Mouse (Mus musculus): ENCODE data around the gene Cerk. TPM values are rescaled to one million over a fixed set of nuclear protein-coding genes. Genes with fewer than 3 reads are reported as not detected.

Gene Cerk
- total and polyA plus RNA-seq, 3 experiments, result 2.5 to 10.3 (median 4.4) TPM

- no peak for DNase-seq (ENCODE audit: extremely low read depth)
- dilution Hi-C loops (cut with MboI; ENCODE audit: extremely low pct_ligation_motif_present, extremely low pct_unique_long_range_greater_than_20kb, low sequenced_read_pairs) (no loop called here), in situ Hi-C loops (cut with MboI; ENCODE audit: low pct_ligation_motif_present, low pct_unique_long_range_greater_than_20kb, low sequenced_read_pairs) (no loop called here)
- Histone ChIP-seq H3K4me2 (ENCODE audit: insufficient read depth, low read depth, poor library complexity, severe bottlenecking) (no peak overlapping the region), H3K9me3 (replicated peaks; ENCODE audit: low read length) (no peaks in the 10 kb centered on the region), H3K27ac (ENCODE audit: insufficient read depth, low read depth) (no peak overlapping the region), H3K27me3 (replicated peaks) (peaks cover 20% of the 10 kb centered on the region), H3K79me2 (replicated peaks; ENCODE audit: control insufficient read depth, extremely low read depth, insufficient read depth, poor library complexity, severe bottlenecking) (no peaks in the 10 kb centered on the region), H3K36me3 (replicated peaks in 1 of 2; ENCODE audit: control insufficient read depth in 1 of 2, insufficient read depth in 1 of 2, low read length in 1 of 2) (no peaks in the 10 kb centered on the region), H3K4me1 (ENCODE audit: control insufficient read depth in 1 of 2, insufficient read depth in 2 of 2) (peaks cover 5 to 35% of the 10 kb centered on the region in 2 experiments; a peak in 2 of 4 replicates), H3K4me3 (replicated peaks in 1 of 3; ENCODE audit: low read depth in 2 of 3, low read length in 2 of 3, poor library complexity in 1 of 3) (no peak overlapping the region), H3K9ac (ENCODE audit: insufficient read depth, low read depth) (no peak overlapping the region)
- TF ChIP-seq NRF1 (IDR thresholded peaks at IDR 0.05; ENCODE audit: low read depth, low read length) (no peak), RCOR1 (conservative IDR thresholded peaks at IDR 0.05; ENCODE audit: low read depth, low read length) (no peak), EP300 (IDR thresholded peaks at IDR 0.05; ENCODE audit: low read length) (no peak), POLR2A (IDR thresholded peaks at IDR 0.05; ENCODE audit: low read depth, low read length) (no peak), CHD2 (IDR thresholded peaks at IDR 0.05; ENCODE audit: low read length) (no peak), MEF2A (IDR thresholded peaks at IDR 0.05; ENCODE audit: borderline replicate concordance, low read depth, low read length) (no peak), POLR2AphosphoS2 (IDR thresholded peaks at IDR 0.05; ENCODE audit: low read depth, low read length) (no peak), SIN3A (IDR thresholded peaks at IDR 0.05; ENCODE audit: low read length) (no peak), TBP (conservative IDR thresholded peaks at IDR 0.05; ENCODE audit: low read depth, low read length) (no peak), JUN (IDR thresholded peaks at IDR 0.05; ENCODE audit: insufficient read depth, low read depth, low read length) (no peak), USF1 (IDR thresholded peaks at IDR 0.05; ENCODE audit: low read depth, low read length) (no peak), USF2 (conservative IDR thresholded peaks at IDR 0.05; ENCODE audit: low read depth, low read length) (no peak), MAFK (IDR thresholded peaks at IDR 0.05; ENCODE audit: insufficient replicate concordance, low read length) (no peak), KAT2A (IDR thresholded peaks at IDR 0.05; ENCODE audit: insufficient replicate concordance, low read length) (no peak), UBTF (IDR thresholded peaks at IDR 0.05; ENCODE audit: low read depth, low read length) (no peak)
Observed at GRCm38 (mm10) chr15:86109245-86109644, 76.7 kb downstream of the Cerk start.

GRCm38 (mm10) chr15:86107831-86108471 is 78.0 kb downstream of the Cerk start:
- in situ Hi-C loops (cut with MboI; ENCODE audit: low pct_ligation_motif_present, low pct_unique_long_range_greater_than_20kb, low sequenced_read_pairs) (no loop called here), dilution Hi-C loops (cut with MboI; ENCODE audit: extremely low pct_ligation_motif_present, extremely low pct_unique_long_range_greater_than_20kb, low sequenced_read_pairs) (no loop called here)
- DNase-seq (ENCODE audit: extremely low read depth), result no peak
- no peak overlapping the region for H3K4me3 ChIP-seq (replicated peaks in 1 of 3; ENCODE audit: low read depth in 2 of 3, low read length in 2 of 3, poor library complexity in 1 of 3)
- no peak overlapping the region for H3K27ac ChIP-seq (ENCODE audit: insufficient read depth, low read depth)
- H3K27me3 ChIP-seq (replicated peaks), result peaks cover 24% of the 10 kb centered on the region
- no peaks in the 10 kb centered on the region for H3K9me3 ChIP-seq (replicated peaks; ENCODE audit: low read length)
- H3K4me2 ChIP-seq (ENCODE audit: insufficient read depth, low read depth, poor library complexity, severe bottlenecking), result no peak overlapping the region
- no peak overlapping the region for H3K9ac ChIP-seq (ENCODE audit: insufficient read depth, low read depth)
- H3K36me3 ChIP-seq (replicated peaks in 1 of 2; ENCODE audit: control insufficient read depth in 1 of 2, insufficient read depth in 1 of 2, low read length in 1 of 2), result no peaks in the 10 kb centered on the region
- TF ChIP-seq POLR2AphosphoS2 (IDR thresholded peaks at IDR 0.05; ENCODE audit: low read depth, low read length) (no peak), NRF1 (IDR thresholded peaks at IDR 0.05; ENCODE audit: low read depth, low read length) (no peak), JUN (IDR thresholded peaks at IDR 0.05; ENCODE audit: insufficient read depth, low read depth, low read length) (no peak), PAX5 (IDR thresholded peaks at IDR 0.05; ENCODE audit: low read length) (no peak), ZC3H11A (IDR thresholded peaks at IDR 0.05; ENCODE audit: low read depth, low read length) (no peak), MEF2A (IDR thresholded peaks at IDR 0.05; ENCODE audit: borderline replicate concordance, low read depth, low read length) (no peak), SIN3A (IDR thresholded peaks at IDR 0.05; ENCODE audit: low read length) (no peak), GABPA (IDR thresholded peaks at IDR 0.05; ENCODE audit: insufficient replicate concordance, low read depth, low read length) (no peak), EP300 (IDR thresholded peaks at IDR 0.05; ENCODE audit: low read length) (no peak), RAD21 (IDR thresholded peaks at IDR 0.05; ENCODE audit: low read depth, low read length) (no peak), MAX (IDR thresholded peaks at IDR 0.05; ENCODE audit: low read length) (no peak), USF1 (IDR thresholded peaks at IDR 0.05; ENCODE audit: low read depth, low read length) (no peak), HCFC1 (IDR thresholded peaks at IDR 0.05; ENCODE audit: low read depth, low read length) (no peak), USF2 (conservative IDR thresholded peaks at IDR 0.05; ENCODE audit: low read depth, low read length) (no peak), NELFE (IDR thresholded peaks at IDR 0.05; ENCODE audit: low read depth, low read length) (no peak), ZMIZ1 (IDR thresholded peaks at IDR 0.05; ENCODE audit: low read depth, low read length) (no peak), ZNF384 (IDR thresholded peaks at IDR 0.05; ENCODE audit: low read depth, low read length) (no peak)
- peaks cover 5 to 32% of the 10 kb centered on the region in 2 experiments; a peak in 2 of 4 replicates for H3K4me1 ChIP-seq (ENCODE audit: control insufficient read depth in 1 of 2, insufficient read depth in 2 of 2)
- no peaks in the 10 kb centered on the region for H3K79me2 ChIP-seq (replicated peaks; ENCODE audit: control insufficient read depth, extremely low read depth, insufficient read depth, poor library complexity, severe bottlenecking)

Data from CH12.LX (cell line).